Mouse (Mus musculus) liver, embryonic 15.5 days (tissue): ENCODE measurements around the gene Ing1. TPM values are rescaled to one million over a fixed set of nuclear protein-coding genes. Genes with fewer than 3 reads are reported as not detected.
A peak's percentile ranks its signal among the peaks of the same experiment; 100 is the strongest.
"Not testable (repeated sequence)": the region's sequence is repeated elsewhere in the genome, so short reads cannot be mapped to it uniquely, and the experiment has no call there.

Experiments used
- ATAC-seq: fragments of 200-750 bp; cut with Nextera tagmentation; 2 replicates; pipeline ENCODE4 v1.8.0; 2017; ENCODE audit warnings: moderate number of reproducible peaks, mild to moderate bottlenecking, moderate library complexity; ENCODE audit not compliant: insufficient read depth
- H3K27ac ChIP-seq: fragments of 300-500 bp; sonication (generic); replicated peaks from 2 replicates; pipeline ENCODE4 v1.5.1; 2015; ENCODE audit warnings: mild to moderate bottlenecking, inconsistent platforms
- H3K27me3 ChIP-seq: fragments of 300-500 bp; sonication (generic); 2 replicates; pipeline ENCODE4 v1.6.1; 2015; ENCODE audit warnings: mild to moderate bottlenecking, inconsistent platforms
- H3K36me3 ChIP-seq: fragments of 300-500 bp; sonication (generic); replicated peaks from 2 replicates; pipeline ENCODE4 v1.6.1; 2015; ENCODE audit warnings: moderate library complexity, mild to moderate bottlenecking, inconsistent platforms
- H3K4me1 ChIP-seq: fragments of 300-500 bp; sonication (generic); replicated peaks from 2 replicates; pipeline ENCODE4 v1.6.1; 2015; ENCODE audit warnings: inconsistent platforms
- H3K4me2 ChIP-seq: fragments of 300-500 bp; sonication (generic); 2 replicates; pipeline ENCODE4 v1.6.1; 2015; ENCODE audit warnings: moderate library complexity, mild to moderate bottlenecking, inconsistent platforms
- H3K4me3 ChIP-seq: fragments of 300-500 bp; sonication (generic); replicated peaks from 2 replicates; pipeline ENCODE4 v1.5.1; 2015; ENCODE audit warnings: mild to moderate bottlenecking, inconsistent platforms
- H3K9ac ChIP-seq: fragments of 300-500 bp; sonication (generic); 2 replicates; pipeline ENCODE4 v1.6.1; 2015; ENCODE audit warnings: moderate library complexity, mild to moderate bottlenecking, inconsistent platforms
- H3K9me3 ChIP-seq: fragments of 300-500 bp; sonication (generic); replicated peaks from 2 replicates; pipeline ENCODE4 v1.6.1; 2016; ENCODE audit warnings: inconsistent platforms
- WGBS: fragments of 180-500 bp; shearing (Covaris S2); methylation state at CpG from one replicate; pipeline ENCODE4 v1.1.7; 2015; ENCODE audit warnings: mixed read lengths; ENCODE audit not compliant: insufficient replicate concordance; 5-methylcytosine and 5-hydroxymethylcytosine counted together
- polyA plus RNA-seq: library from polyadenylated mRNA; unstranded; fragments of >200 nt; fragmentation: Nextera tagmentation; extraction: Ambion mirVana; gene quantifications from 2 replicates; pipeline ENCODE4 v1.2.1, GENCODE M21; 2015

Ing1 gene
- polyA plus RNA-seq, 1 experiment from 2014 or later: 13.5 TPM

DNA sequence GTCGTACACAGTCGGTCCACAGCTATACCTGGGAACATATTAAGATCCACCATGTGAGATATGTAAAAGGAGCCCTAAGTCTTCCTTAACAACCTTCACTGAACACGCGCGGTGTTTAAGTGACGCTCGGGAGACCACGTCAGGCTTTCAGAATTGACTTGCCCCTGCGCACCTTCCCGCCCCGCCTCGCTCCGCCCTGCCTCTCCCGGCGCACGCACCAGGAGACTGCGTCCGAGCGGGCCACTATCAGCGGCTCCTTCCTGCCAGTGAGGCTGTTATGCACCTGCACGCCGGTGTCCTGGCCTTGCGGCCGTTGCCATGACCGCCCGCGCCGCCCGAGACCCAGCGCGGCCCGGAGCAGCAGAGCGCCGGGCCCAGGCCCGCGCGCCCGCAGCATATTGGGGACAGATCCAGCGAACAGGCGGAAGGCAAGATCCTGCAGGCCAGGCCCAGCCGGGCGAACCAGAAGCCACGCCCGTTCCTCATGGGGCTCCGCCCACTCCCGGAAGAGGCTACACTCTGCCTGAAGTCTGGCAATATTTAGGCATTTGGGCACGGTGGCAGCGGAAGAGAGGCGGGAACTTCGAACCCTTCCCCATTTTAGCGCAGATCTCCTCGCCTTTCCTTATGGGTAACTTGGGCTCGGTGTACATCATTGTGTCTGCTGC, 5.0 kb upstream of the Ing1 start, which contains the start of gene Cars2:
TSS of gene Cars2 (minus strand) at position 503 of the 668 bp plus-strand sequence.
- Histone ChIP-seq H3K36me3 (peaks cover 4% of the 10 kb centered on the region; the same call in 1 of the 2 replicates), H3K4me3 (peak within 1 kb of the TSS; percentile 90), H3K9ac (peak within 1 kb of the TSS; percentile 88), H3K4me2 (peak within 1 kb of the TSS; percentile 95), H3K4me1 (peaks cover 47% of the 10 kb centered on the region), H3K9me3 (no peaks in the 10 kb centered on the region), H3K27ac (peak within 1 kb of the TSS; percentile 92), H3K27me3 (no peaks in the 10 kb centered on the region)
- under 1% methylated on average over 53 of the region's 53 CpGs for WGBS
- ATAC-seq: peak; percentile 76

DNA sequence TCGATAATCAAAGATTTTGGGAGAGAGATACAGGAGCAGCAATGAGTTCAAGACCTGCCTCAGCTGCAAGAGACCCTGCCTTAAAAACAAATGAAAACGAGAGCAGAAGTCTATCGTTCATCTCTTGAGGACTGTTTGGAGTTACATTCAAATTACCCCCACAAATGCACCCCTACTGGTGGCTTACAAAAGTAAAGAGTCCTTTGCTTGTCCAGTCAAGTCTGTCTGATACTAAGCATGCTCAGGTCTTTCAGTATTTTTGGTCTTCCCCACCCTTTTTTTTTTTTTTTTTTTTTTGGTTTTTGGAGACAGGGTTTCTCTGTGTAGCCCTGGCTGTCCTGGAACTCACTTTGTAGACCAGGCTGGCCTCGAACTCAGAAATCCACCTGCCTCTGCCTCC, 3.9 kb upstream of the Ing1 start:
- WGBS: 81% methylated on average over 4 of the region's 4 CpGs
- not testable (repeated sequence) for H3K4me2 ChIP-seq, H3K36me3 ChIP-seq, ATAC-seq, H3K9ac ChIP-seq, H3K27me3 ChIP-seq, H3K27ac ChIP-seq, H3K9me3 ChIP-seq, H3K4me3 ChIP-seq
- peaks cover 47% of the 10 kb centered on the region for H3K4me1 ChIP-seq

- H3K27ac ChIP-seq: no peak overlapping the region
- WGBS: 79% methylated on average over 10 of the region's 10 CpGs
- H3K27me3 ChIP-seq: no peaks in the 10 kb centered on the region
- H3K36me3 ChIP-seq: no peaks in the 10 kb centered on the region; the same call in 1 of the 2 replicates
- H3K4me1 ChIP-seq: peaks cover 47% of the 10 kb centered on the region
- H3K9me3 ChIP-seq: no peaks in the 10 kb centered on the region
- no peak overlapping the region for H3K9ac ChIP-seq
- ATAC-seq: no peak
- no peak overlapping the region for H3K4me3 ChIP-seq
- no peak overlapping the region for H3K4me2 ChIP-seq
Measured at GRCm38 (mm10) chr8:11552390-11552789, 3.0 kb upstream of the Ing1 start.

DNA sequence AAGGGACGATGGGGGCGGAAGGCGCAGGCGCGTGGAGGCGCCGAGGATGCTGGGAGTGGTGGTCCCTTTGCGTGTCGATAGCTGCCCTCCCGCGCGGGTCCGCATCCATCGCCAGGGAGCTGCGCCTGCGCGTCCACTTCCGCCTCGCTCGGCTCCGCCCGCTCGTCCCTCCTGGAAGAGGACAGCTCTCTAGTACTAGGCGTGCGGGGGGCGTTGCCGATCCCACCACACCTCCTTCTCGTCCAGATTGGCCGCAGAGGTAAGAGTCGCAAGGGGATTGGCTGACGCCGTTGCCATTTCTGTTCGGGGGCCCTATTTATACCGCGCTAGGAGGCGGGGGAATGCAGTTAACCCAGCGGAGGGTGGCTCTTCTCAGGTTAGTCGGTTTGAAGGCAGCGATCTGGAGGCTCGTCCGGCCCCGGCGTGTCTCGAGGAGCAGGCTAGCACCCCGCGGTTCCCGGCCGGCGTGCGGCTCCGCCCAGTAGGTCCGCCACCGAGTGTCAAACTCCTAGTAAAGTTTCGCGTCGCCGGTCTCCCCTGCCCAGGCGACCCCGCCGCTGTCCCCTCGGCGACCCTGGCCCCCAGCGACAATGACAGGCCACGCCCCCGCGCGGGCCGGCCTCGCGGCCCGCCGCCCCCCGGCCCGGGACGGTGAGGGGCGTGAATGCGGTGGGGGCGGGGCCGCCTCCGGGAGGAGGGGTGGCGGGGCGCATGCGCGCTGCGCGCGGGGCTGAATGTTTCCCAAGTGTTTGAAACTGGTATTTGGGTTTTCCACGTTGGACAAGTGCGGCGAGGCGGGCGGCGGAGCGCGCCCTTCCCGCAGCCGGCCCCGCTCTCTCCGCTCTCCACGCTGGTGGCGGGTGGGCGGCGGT, 585 bp downstream of the Ing1 start:
- ATAC-seq: peak; percentile 74
- H3K36me3 ChIP-seq: peaks cover 3% of the 10 kb centered on the region; the same call in 1 of the 2 replicates
- H3K9ac ChIP-seq: peak overlapping the region; percentile 95

DNA sequence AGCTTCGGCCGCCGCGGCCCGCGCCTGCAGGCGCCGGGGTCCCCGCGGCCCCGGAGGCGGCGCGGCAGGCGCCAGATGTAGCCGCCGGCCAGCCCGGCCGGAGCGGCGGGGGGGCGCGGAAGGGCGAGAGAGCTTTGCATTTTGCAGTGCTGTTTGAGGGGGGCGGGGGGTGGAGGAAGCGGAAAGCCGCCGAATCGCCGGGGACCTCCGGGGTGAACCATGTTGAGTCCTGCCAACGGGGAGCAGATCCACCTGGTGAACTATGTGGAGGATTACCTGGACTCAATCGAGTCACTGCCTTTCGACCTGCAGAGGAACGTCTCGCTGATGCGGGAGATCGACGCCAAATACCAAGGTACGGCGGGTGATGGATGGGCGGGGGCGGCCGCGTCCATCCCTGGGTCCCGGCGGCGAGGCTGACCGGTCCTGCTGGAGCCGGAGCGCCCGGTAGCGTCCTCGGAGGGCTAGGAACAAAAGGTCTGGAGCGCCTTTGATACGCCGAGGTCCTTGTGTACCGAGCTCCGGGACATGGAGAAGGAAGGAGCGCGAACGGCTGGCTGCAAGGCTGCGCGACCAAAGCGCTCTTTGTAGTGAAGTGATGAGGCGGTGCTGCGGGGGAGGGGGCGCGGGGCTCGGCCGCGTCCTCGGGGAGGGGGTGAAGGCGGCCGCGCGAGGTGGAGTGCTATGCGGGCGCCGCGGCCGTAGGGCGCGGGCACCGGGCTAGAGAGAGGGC, 1.5 kb downstream of the Ing1 start:
- peak overlapping the region; percentile 99 for H3K27ac ChIP-seq
- H3K9me3 ChIP-seq: no peaks in the 10 kb centered on the region
- H3K4me3 ChIP-seq: peak overlapping the region; percentile 78
- peak overlapping the region; percentile 92 for H3K4me2 ChIP-seq
- H3K36me3 ChIP-seq: peaks cover 12% of the 10 kb centered on the region
- peaks cover 40% of the 10 kb centered on the region for H3K4me1 ChIP-seq
- H3K9ac ChIP-seq: peak overlapping the region; percentile 95
- H3K27me3 ChIP-seq: no peaks in the 10 kb centered on the region
- WGBS: under 1% methylated on average over 84 of the region's 85 CpGs
- no peak for ATAC-seq

More for the DNA sequence above, 585 bp downstream of the Ing1 start:
- no peaks in the 10 kb centered on the region for H3K27me3 ChIP-seq
- WGBS: under 1% methylated on average over 101 of the region's 103 CpGs
- peak overlapping the region; percentile 92 for H3K4me2 ChIP-seq
- peaks cover 44% of the 10 kb centered on the region for H3K4me1 ChIP-seq
- peak overlapping the region; percentile 78 for H3K4me3 ChIP-seq
- H3K9me3 ChIP-seq: no peaks in the 10 kb centered on the region
- peak overlapping the region; percentile 99 for H3K27ac ChIP-seq

- H3K9ac ChIP-seq: peak overlapping the region; percentile 95
- ATAC-seq: peak; percentile 0; the same call in 1 of the 2 replicates
Measured at GRCm38 (mm10) chr8:11557424-11557767, 2.0 kb downstream of the Ing1 start.

DNA sequence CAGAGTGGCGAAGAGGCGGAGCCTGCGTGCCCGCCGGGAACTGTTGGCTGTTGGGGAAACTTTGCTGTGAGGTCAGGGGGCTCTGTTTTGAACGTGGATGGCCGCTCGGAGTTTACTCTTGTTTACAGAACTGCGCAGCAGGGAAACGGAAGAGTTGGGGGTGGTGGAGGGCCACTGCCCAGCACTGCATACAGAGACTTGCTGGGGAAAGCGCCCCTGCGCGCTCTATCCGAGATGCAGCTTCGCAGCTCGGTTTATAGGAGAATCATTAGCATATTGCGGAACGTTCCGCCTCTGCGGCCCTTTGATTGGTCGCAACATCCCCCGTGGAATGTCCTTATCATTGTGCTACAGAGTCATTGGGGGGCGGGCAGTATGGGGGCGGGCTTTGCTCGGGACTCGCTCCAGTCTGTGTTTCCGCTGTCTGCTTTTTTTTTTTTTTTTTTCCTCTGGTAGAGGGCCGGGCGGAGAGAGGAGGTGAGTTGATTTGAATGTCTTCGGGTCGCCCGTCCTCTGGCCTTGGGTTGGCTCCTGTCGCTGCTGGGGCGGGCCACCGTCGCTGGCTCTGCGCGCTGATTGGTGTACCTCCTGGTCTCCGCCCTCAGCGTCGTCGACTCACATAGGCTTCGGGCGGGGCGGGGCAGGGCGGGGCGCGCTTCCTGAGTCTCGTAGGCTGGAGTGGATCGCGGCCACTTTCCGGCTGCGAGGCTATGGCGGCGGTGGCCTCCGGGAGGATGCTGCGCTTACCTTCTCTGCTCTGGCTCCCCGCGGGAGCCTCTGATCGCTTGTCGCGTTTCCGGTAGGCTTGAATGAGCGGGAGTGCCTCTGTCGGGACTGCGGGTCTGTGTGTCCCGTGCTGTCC, 2.6 kb downstream of the Ing1 start:
- peak; percentile 80 for ATAC-seq
- Histone ChIP-seq H3K27me3 (no peaks in the 10 kb centered on the region), H3K9me3 (no peaks in the 10 kb centered on the region), H3K9ac (peak overlapping the region; percentile 95), H3K4me3 (peak overlapping the region; percentile 78), H3K4me2 (peak overlapping the region; percentile 92), H3K27ac (peak overlapping the region; percentile 99), H3K4me1 (peaks cover 40% of the 10 kb centered on the region), H3K36me3 (peaks cover 20% of the 10 kb centered on the region)
- WGBS: under 1% methylated on average over 67 of the region's 67 CpGs

More at GRCm38 (mm10) chr8:11557424-11557767, 2.0 kb downstream of the Ing1 start:
- H3K27me3 ChIP-seq: no peaks in the 10 kb centered on the region
- peak overlapping the region; percentile 78 for H3K4me3 ChIP-seq
- H3K9me3 ChIP-seq: no peaks in the 10 kb centered on the region
- peak overlapping the region; percentile 92 for H3K4me2 ChIP-seq
- under 1% methylated on average over 31 of the region's 32 CpGs for WGBS
- H3K4me1 ChIP-seq: peaks cover 40% of the 10 kb centered on the region
- H3K36me3 ChIP-seq: peaks cover 17% of the 10 kb centered on the region
- peak overlapping the region; percentile 99 for H3K27ac ChIP-seq

DNA sequence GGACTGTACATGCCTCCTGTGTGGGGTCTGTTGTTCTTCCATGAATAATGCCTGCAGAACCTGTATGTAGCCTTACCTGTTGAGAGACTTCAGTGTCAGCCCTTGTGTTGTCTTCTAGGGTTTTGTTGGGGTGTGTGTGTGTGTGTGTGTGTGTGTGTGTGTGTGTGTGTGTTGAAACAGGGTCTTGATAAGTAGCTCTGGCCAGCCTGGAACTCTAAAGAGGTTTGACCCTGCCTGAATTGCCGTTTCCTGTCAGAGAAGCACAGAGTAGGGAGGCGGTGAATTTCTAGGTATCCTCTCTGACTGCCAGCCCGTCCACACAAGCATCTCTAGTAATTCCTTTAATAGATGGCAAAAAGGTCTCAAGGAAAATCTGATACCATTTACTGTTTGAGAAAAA, 4.1 kb downstream of the Ing1 start:
- peaks cover 35% of the 10 kb centered on the region for H3K36me3 ChIP-seq
- no peaks in the 10 kb centered on the region for H3K9me3 ChIP-seq
- no peak overlapping the region for H3K27ac ChIP-seq
- peak overlapping the region; percentile 16; the same call in 1 of the 2 replicates for H3K9ac ChIP-seq
- H3K4me3 ChIP-seq: peak overlapping the region; percentile 78
- peak overlapping the region; percentile 92 for H3K4me2 ChIP-seq
- H3K4me1 ChIP-seq: peaks cover 27% of the 10 kb centered on the region
- ATAC-seq: no peak
- no peaks in the 10 kb centered on the region for H3K27me3 ChIP-seq
- 64% methylated on average over 3 of the region's 3 CpGs for WGBS

DNA sequence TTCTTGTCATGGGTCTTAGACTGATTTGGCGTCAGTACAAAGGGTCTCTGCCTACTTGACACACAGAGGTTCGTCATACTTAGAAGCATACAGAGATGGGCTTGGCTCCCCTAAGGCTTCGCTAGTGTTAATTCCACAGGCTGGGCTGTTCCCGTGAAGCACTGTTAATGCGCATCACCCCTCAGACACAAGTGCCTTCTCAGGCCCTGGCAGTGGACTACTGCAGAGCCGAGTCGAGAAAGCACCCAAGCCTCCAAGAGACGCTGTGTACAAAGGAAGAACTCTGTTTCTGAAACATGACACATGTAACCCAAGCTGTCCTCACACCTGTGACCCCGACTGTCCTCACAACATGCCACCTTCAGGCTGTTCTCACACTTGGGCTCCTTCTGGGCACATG, 4.8 kb downstream of the Ing1 start:
- 81% methylated on average over 9 of the region's 9 CpGs for WGBS
- Histone ChIP-seq H3K36me3 (peaks cover 42% of the 10 kb centered on the region), H3K4me1 (peaks cover 21% of the 10 kb centered on the region), H3K9ac (no peak overlapping the region), H3K9me3 (no peaks in the 10 kb centered on the region), H3K4me2 (no peak overlapping the region), H3K27ac (no peak overlapping the region), H3K27me3 (no peaks in the 10 kb centered on the region), H3K4me3 (no peak overlapping the region)
- ATAC-seq: no peak

DNA sequence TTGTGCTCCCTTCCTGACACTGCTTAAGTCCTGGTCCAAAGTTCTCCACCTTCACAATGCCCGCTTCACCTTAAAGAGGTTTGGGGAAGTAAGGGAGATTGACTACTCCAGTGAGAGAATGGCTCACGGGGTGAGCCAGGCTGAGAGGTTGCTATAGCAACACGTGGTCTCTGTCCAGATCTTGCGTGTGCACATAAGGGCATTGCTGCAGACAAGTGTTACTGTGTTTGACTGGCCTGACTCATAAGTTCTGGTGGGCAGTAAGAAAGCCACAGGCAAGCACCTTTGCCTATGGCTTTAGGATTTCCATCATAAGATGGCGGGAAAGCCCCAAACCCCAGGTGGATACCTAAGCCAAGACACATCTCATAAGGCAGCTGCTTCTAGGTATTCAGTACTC, 8.9 kb downstream of the Ing1 start:
- Histone ChIP-seq H3K4me3 (no peak overlapping the region), H3K36me3 (peaks cover 55% of the 10 kb centered on the region), H3K27me3 (no peaks in the 10 kb centered on the region), H3K9me3 (no peaks in the 10 kb centered on the region), H3K4me1 (peaks cover 12% of the 10 kb centered on the region), H3K9ac (no peak overlapping the region), H3K4me2 (no peak overlapping the region), H3K27ac (no peak overlapping the region)
- 56% methylated on average over 5 of the region's 5 CpGs for WGBS
- ATAC-seq: no peak
